Mouse (Mus musculus): ENCODE results near the gene Drc1.

Gene Drc1

GRCm38 (mm10) chr5:30281291-30281732 lies at the start of gene Drc1:
Drc1 (plus strand) TSS chr5:30281388.
- DNase-seq = peak; percentile 19

GRCm38 (mm10) chr5:30231891-30232270 lies 49.3 kb upstream of the Drc1 start:
- DNase-seq = no peak

GRCm38 (mm10) chr5:30232271-30232971 lies 48.8 kb upstream of the Drc1 start, which contains the start of gene Selenoi:
Selenoi (plus strand) TSS chr5:30232581.
- peak; percentile 99 for DNase-seq

- DNase-seq = peak; percentile 58
Observed at GRCm38 (mm10) chr5:30233042-30233441, 48.1 kb upstream of the Drc1 start.

GRCm38 (mm10) chr5:30233979-30234378 lies 47.2 kb upstream of the Drc1 start:
- no peak for DNase-seq

GRCm38 (mm10) chr5:30235641-30236126 lies 45.5 kb upstream of the Drc1 start:
- DNase-seq = no peak

GRCm38 (mm10) chr5:30238533-30238932 lies 42.7 kb upstream of the Drc1 start:
- DNase-seq = no peak

GRCm38 (mm10) chr5:30240552-30240951 lies 40.6 kb upstream of the Drc1 start:
- DNase-seq = no peak

GRCm38 (mm10) chr5:30242410-30242809 lies 38.8 kb upstream of the Drc1 start:
- DNase-seq = no peak

- DNase-seq = no peak
Observed at GRCm38 (mm10) chr5:30243741-30244140, 37.4 kb upstream of the Drc1 start.

- no peak for DNase-seq
Observed at GRCm38 (mm10) chr5:30245861-30246416, 35.2 kb upstream of the Drc1 start.

- DNase-seq = peak; percentile 25
Observed at GRCm38 (mm10) chr5:30247666-30248065, 33.5 kb upstream of the Drc1 start.

- DNase-seq = no peak
Observed at GRCm38 (mm10) chr5:30255567-30256354, 25.4 kb upstream of the Drc1 start.

- DNase-seq = no peak
Observed at GRCm38 (mm10) chr5:30258776-30259175, 22.4 kb upstream of the Drc1 start.

GRCm38 (mm10) chr5:30270571-30271190 lies 10.5 kb upstream of the Drc1 start:
- no peak for DNase-seq

- DNase-seq = no peak
Observed at GRCm38 (mm10) chr5:30271599-30272281, 9.4 kb upstream of the Drc1 start.

GRCm38 (mm10) chr5:30276361-30276760 lies 4.8 kb upstream of the Drc1 start:
- no peak for DNase-seq

GRCm38 (mm10) chr5:30278952-30279351 lies 2.2 kb upstream of the Drc1 start:
- no peak for DNase-seq

- DNase-seq = no peak
Observed at GRCm38 (mm10) chr5:30279446-30279845, 1.7 kb upstream of the Drc1 start.

GRCm38 (mm10) chr5:30280864-30281263 lies 324 bp upstream of the Drc1 start:
- no peak for DNase-seq

- DNase-seq = no peak
Observed at GRCm38 (mm10) chr5:30285944-30286799, 5.0 kb downstream of the Drc1 start.

All from liver (tissue).